Mouse (Mus musculus): ENCODE results near the gene Arhgap21.

GRCm38 (mm10) chr2:20905411-20905810 is 63.3 kb downstream of the Arhgap21 start:
- TF ChIP-seq POLR2A (IDR thresholded peaks at IDR 0.05; ENCODE audit: borderline replicate concordance, extremely low read depth, low read depth, low read length) (no peak), CTCF (IDR thresholded peaks at IDR 0.05; ENCODE audit: insufficient read depth, low read length) (no peak)

Data from lung, adult 2 months (tissue).